Mouse (Mus musculus) C2C12 (cell line): ENCODE data around the gene Ano10.

Experiments used
- CEBPB ChIP-seq: IDR thresholded peaks from one replicate; pipeline ENCODE4 v1.6.1; 2011; ENCODE audit warnings: low read depth, mild to moderate bottlenecking, control low read depth, moderate library complexity
- CTCF ChIP-seq: IDR thresholded peaks from one replicate; pipeline ENCODE4 v1.5.1; 2011; ENCODE audit not compliant: control insufficient read depth, insufficient read depth, insufficient read length
- FOSL1 ChIP-seq: IDR thresholded peaks from one replicate; pipeline ENCODE4 v1.8.0; 2011; ENCODE audit warnings: mild to moderate bottlenecking, low read length; ENCODE audit not compliant: poor library complexity, insufficient read depth, severe bottlenecking
- MYOD1 ChIP-seq: IDR thresholded peaks from one replicate; pipeline ENCODE4 v1.6.1; 2011; ENCODE audit warnings: low read depth; ENCODE audit not compliant: control insufficient read depth, insufficient read length
- USF1 ChIP-seq: IDR thresholded peaks from one replicate; pipeline ENCODE4 v1.6.1; 2011; ENCODE audit warnings: low read depth, mild to moderate bottlenecking, control low read depth, moderate library complexity

DNA sequence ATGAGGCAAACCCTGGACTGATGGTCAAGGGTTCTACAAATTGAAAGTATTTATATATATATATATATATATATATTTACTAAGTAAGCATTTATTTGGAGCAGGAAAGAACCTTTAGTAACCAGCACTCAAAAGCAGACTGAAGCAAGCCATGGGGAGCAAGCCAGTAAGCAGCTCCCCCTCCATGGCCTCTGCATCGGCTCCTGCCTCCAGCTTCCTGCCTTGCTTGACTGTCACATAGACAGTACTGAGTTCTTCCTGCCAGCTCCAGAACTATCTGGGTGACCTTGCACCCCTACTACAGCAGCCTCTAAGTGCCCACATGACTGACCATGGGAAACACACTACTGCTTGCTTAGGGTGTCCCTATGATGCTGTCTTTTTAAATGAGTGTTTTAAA lies 141.7 kb downstream of the Ano10 start:
- no peak for TF ChIP-seq CTCF
- TF ChIP-seq MYOD1 = no peak
- no peak for TF ChIP-seq CEBPB
- TF ChIP-seq FOSL1 = no peak
- no peak for TF ChIP-seq USF1
